Mouse (Mus musculus) ES-Bruce4 (cell line): Measurements from ENCODE around the gene Atp5h. TPM values are rescaled to one million over a fixed set of nuclear protein-coding genes. Genes with fewer than 3 reads are reported as not detected.

Experiments
- H3K27ac ChIP-seq: 2 replicates; pipeline ENCODE4 v1.5.1; 2012; ENCODE audit warnings: low read length, inconsistent platforms; ENCODE audit not compliant: insufficient read depth
- H3K27me3 ChIP-seq: 2 replicates; pipeline ENCODE4 v1.6.1; 2012; ENCODE audit warnings: mild to moderate bottlenecking, low read length, inconsistent platforms; ENCODE audit not compliant: control insufficient read depth, poor library complexity, insufficient read depth, severe bottlenecking
- H3K36me3 ChIP-seq: 2 replicates; pipeline ENCODE4 v1.6.1; 2012; ENCODE audit warnings: inconsistent platforms, mild to moderate bottlenecking, low read length, moderate library complexity; ENCODE audit not compliant: control insufficient read depth, poor library complexity, insufficient read depth, severe bottlenecking
- H3K4me1 ChIP-seq: one replicate; pipeline ENCODE4 v1.8.1; 2011; ENCODE audit warnings: low read length; ENCODE audit not compliant: control insufficient read depth, insufficient read depth
- H3K4me3 ChIP-seq: 2 replicates; pipeline ENCODE4 v1.5.1; 2011; ENCODE audit warnings: low read depth, mild to moderate bottlenecking, low read length
- H3K9ac ChIP-seq: 2 replicates; pipeline ENCODE4 v1.6.1; 2012; ENCODE audit warnings: low read depth, mild to moderate bottlenecking, inconsistent platforms; ENCODE audit not compliant: poor library complexity, severe bottlenecking
- H3K9me3 ChIP-seq: replicated peaks from 2 replicates; pipeline ENCODE4 v1.6.1; 2012; ENCODE audit warnings: mild to moderate bottlenecking, low read length, inconsistent platforms; ENCODE audit not compliant: control insufficient read depth, poor library complexity, insufficient read depth, severe bottlenecking
- CTCF ChIP-seq: IDR thresholded peaks from one replicate; pipeline ENCODE4 v1.8.1; 2011; ENCODE audit warnings: low read depth, low read length
- EP300 ChIP-seq: IDR thresholded peaks from 2 replicates; pipeline ENCODE4 v1.6.1; 2011; ENCODE audit warnings: low read depth, low read length; ENCODE audit not compliant: insufficient read depth
- POLR2A ChIP-seq: IDR thresholded peaks from one replicate; pipeline ENCODE4 v1.8.1; 2011; ENCODE audit warnings: low read length; ENCODE audit not compliant: insufficient read depth
- polyA plus RNA-seq: library from polyadenylated mRNA; stranded (reverse); fragments of >200 nt; gene quantifications from 2 replicates; pipeline ENCODE4 v1.2.4, GENCODE M21; 2011; ENCODE audit warnings: low read depth; ENCODE audit not compliant: missing spikeins, insufficient read depth, insufficient read length

The Atp5h gene
- polyA plus RNA-seq: 340 and 358 TPM in 2 replicates

DNA sequence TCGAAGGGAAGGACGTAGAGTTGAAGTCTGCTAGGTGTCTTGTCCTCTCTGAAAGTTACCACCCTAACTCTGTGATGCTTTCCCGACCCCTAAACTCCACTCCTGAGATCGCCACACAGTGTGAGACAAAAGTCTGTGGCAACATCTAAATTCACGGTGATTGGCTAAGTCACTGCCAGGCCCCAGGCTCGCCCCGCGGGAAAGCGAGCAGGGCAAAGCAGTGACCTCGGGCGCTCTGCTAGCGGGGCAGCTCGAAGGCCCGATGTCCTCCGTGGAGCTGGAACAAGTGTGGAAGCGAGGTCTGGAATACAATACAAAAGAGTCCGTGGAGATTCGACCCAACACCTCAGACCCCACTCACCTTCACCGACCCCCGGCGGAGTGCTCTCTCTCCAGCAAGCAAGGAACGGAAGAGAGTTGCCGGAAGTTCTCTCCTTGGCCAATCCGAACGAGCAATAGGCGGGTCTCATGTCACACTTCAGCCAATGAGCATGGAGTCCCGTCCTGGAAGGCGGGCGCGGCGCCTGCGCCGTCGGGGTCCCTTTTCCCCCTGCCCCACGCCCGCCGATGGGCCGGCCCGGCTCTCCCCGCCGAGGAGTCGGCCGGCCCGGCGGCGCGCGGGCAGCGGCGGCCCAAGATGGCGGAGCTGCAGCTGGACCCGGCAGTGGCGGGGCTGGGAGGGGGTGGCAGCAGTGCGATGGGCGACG lies at the start of gene Atp5h, which contains the start of gene Kctd2:
Atp5h (minus strand) TSS at position 432 of the 707 bp plus-strand sequence.
Kctd2 (plus strand) TSS at position 598 of the 707 bp plus-strand sequence.
- peak within 1 kb of the TSS; percentile 100 for H3K4me3 ChIP-seq
- no peaks in the 10 kb centered on the region for H3K4me1 ChIP-seq
- H3K9me3 ChIP-seq: no peaks in the 10 kb centered on the region
- H3K36me3 ChIP-seq: peaks cover 19% of the 10 kb centered on the region
- TF ChIP-seq POLR2A (no peak), CTCF (no peak), EP300 (no peak)
- H3K9ac ChIP-seq: peak within 1 kb of the TSS; percentile 86
- 0 out of 2 replicates have a peak within 1 kb of the TSS, but pooled peaks have one; percentile 5 for H3K27ac ChIP-seq
- H3K27me3 ChIP-seq: no peaks in the 10 kb centered on the region

DNA sequence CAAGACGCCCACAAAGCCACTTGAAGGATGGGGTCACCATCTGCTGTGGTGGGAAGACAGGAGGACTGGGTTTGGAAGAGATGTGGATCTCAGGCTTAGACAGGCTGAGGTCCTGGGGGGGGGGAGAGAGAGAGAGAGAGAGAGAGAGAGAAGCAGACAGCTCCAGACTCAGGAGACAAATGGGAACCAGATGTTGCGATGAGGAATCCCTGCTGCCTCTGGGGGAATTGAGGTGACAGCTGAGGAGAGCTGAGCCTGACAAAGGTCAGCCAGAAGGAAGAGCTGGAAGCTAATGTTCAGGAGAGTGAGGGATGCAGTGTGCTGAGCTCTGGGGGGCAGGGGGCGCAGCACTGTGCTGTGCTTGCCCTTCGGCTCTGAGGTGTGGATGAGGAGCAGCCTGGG lies 47.5 kb upstream of the Atp5h start:
- Histone ChIP-seq H3K4me3 (no peak overlapping the region), H3K4me1 (peaks cover 16% of the 10 kb centered on the region), H3K27me3 (no peaks in the 10 kb centered on the region), H3K36me3 (no peaks in the 10 kb centered on the region), H3K9ac (no peak overlapping the region), H3K27ac (no peak overlapping the region), H3K9me3 (no peaks in the 10 kb centered on the region)
- TF ChIP-seq CTCF (no peak), POLR2A (no peak), EP300 (no peak)

DNA sequence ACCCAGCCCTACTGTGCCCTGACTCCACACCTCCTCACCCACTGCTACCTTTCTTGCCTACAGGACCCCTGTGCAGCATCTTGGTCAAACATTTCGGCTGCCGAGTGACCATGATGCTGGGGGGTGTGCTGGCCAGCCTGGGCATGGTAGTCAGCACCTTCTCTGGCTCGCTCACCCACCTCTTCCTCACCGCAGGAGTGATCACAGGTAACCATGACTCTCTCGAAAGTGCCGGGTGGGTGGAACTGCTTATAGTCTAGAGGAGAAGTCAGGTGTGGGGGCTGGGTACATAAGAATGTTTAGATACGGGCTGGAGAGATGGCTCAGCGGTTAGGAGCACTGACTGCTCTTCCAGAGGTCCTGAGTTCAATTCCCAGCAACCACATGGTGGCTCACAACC lies 45.1 kb upstream of the Atp5h start:
- Histone ChIP-seq H3K27ac (no peak overlapping the region), H3K9ac (no peak overlapping the region), H3K27me3 (no peaks in the 10 kb centered on the region), H3K4me1 (peaks cover 17% of the 10 kb centered on the region), H3K9me3 (no peaks in the 10 kb centered on the region), H3K36me3 (no peaks in the 10 kb centered on the region), H3K4me3 (no peak overlapping the region)
- no peak for TF ChIP-seq EP300
- no peak for TF ChIP-seq POLR2A
- TF ChIP-seq CTCF: no peak

- Histone ChIP-seq H3K27me3 (no peaks in the 10 kb centered on the region), H3K9me3 (no peaks in the 10 kb centered on the region), H3K36me3 (no peaks in the 10 kb centered on the region), H3K27ac (no peak overlapping the region), H3K9ac (no peak overlapping the region), H3K4me3 (no peak overlapping the region), H3K4me1 (peaks cover 17% of the 10 kb centered on the region)
- TF ChIP-seq POLR2A (no peak), EP300 (peak; percentile 79; the same call in 1 of the 2 replicates), CTCF (no peak)
Measured at GRCm38 (mm10) chr11:115463397-115463796, 43.6 kb upstream of the Atp5h start.

- no peak within 1 kb of the TSS for H3K9ac ChIP-seq
- H3K9me3 ChIP-seq: no peaks in the 10 kb centered on the region
- H3K36me3 ChIP-seq: no peaks in the 10 kb centered on the region
- no peak within 1 kb of the TSS for H3K4me3 ChIP-seq
- H3K27me3 ChIP-seq: no peaks in the 10 kb centered on the region
- H3K4me1 ChIP-seq: peaks cover 17% of the 10 kb centered on the region
- H3K27ac ChIP-seq: no peak within 1 kb of the TSS
- no peak for TF ChIP-seq EP300
Measured at GRCm38 (mm10) chr11:115462243-115462891, 42.6 kb upstream of the Atp5h start, which contains the start of gene Slc16a5. Gene Slc16a5 (plus strand): TSS chr11:115462474.

GRCm38 (mm10) chr11:115461846-115462242 lies 42.1 kb upstream of the Atp5h start:
- Histone ChIP-seq H3K36me3 (no peaks in the 10 kb centered on the region), H3K27me3 (no peaks in the 10 kb centered on the region), H3K27ac (no peak overlapping the region), H3K4me1 (peaks cover 17% of the 10 kb centered on the region), H3K4me3 (no peak overlapping the region), H3K9me3 (no peaks in the 10 kb centered on the region), H3K9ac (no peak overlapping the region)
- TF ChIP-seq POLR2A (no peak), CTCF (no peak), EP300 (no peak)
